9 mouse cellular contexts compared by ENCODE assay signal in the genomic region with DNA sequence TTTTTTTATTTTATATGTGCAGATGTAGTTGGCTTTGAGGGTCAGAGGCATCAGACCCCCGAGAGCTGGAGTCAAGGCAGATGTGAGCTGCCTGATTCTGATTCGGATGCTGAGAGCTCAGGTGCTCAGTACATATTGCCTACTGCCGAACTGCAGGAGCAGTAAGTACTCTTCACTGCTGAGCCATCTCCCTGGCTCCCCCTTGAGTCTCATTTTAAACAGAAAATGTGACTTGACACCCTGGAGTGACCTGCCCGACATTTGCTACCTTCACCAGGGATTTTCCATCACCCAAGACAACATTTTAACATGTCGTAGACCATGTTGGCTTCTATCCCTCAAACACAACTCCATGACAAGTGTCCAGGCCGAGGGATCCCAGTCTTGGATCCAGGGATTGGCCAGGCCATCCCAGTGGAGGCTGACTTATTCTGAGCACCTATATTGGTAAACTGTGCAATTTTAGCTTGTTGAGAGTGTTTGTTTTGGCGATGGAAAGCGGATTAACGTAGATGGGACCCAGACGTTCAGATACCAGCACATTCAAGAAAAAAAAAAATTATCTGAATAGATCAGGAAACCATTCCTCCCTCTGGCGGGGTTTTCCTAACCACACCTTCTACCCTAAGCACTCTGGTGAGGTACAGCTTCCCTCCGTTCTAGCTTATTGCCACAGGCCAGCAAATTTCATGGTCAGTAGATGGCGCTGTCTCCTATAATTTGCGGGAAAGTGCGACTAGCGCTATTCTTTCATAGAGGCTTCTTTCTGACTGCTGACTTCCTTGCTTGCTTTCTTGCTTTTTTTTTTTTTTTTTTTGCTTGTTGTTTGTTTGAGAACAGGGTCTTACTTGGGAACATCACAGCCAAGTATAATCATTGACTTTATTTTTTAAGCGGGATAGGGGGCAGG. TPM values are rescaled to one million over a fixed set of nuclear protein-coding genes. Genes with fewer than 3 reads are reported as not detected.
DNase-seq lines count a peak whose midpoint lies in the region; ATAC-seq and TF ChIP-seq lines count a peak whose summit lies in the region.
"Had no signal": no experiment of that assay in that cellular context is flagged by ENCODE, and none has a peak within 500 bp of the region (broad histone marks: within the 10 kb centered on the region; RNA-seq: fewer than 3 reads in every experiment).

No protein-coding gene starts in this region.

- no peak for TF ChIP-seq EP300 in CH12.LX (IDR thresholded peaks at IDR 0.05; ENCODE audit: low read length)
- TF ChIP-seq EP300 in lung, postnatal 0 days (IDR thresholded peaks at IDR 0.05) = no peak

- H3K27ac ChIP-seq in CH12.LX (ENCODE audit: insufficient read depth, low read depth) = no peak overlapping the region
- no peak overlapping the region for H3K27ac ChIP-seq in embryonic facial prominence, embryonic 11.5 days (replicated peaks; ENCODE audit: low read depth, low read length)
- H3K27ac ChIP-seq in lung, postnatal 0 days (ENCODE audit: low read length) = no peak overlapping the region
- H3K27ac ChIP-seq: heart, embryonic 15.5 days had no signal

- ATAC-seq in embryonic facial prominence, embryonic 11.5 days (replicated peaks; ENCODE audit: insufficient number of reproducible peaks, low FRiP score, low TSS enrichment, low read depth) = no peak
- peak; percentile 50 for ATAC-seq in lung, postnatal 0 days

- H3K79me2 ChIP-seq in CH12.LX (replicated peaks; ENCODE audit: control insufficient read depth, extremely low read depth, insufficient read depth, poor library complexity, severe bottlenecking) = no peaks in the 10 kb centered on the region

- H3K4me1 ChIP-seq in CH12.LX (ENCODE audit: control insufficient read depth in 1 of 2, insufficient read depth in 2 of 2) = peaks cover 2 to 25% of the 10 kb centered on the region in 2 experiments; a peak in 2 of 4 replicates
- H3K4me1 ChIP-seq in embryonic facial prominence, embryonic 11.5 days (ENCODE audit: control insufficient read depth, insufficient read depth, low read length) = no peaks in the 10 kb centered on the region
- H3K4me1 ChIP-seq in lung, postnatal 0 days (ENCODE audit: insufficient read depth, low read depth, low read length) = no peaks in the 10 kb centered on the region

- peaks cover 3% of the 10 kb centered on the region for H3K27me3 ChIP-seq in CH12.LX (replicated peaks)
- no peaks in the 10 kb centered on the region for H3K27me3 ChIP-seq in embryonic facial prominence, embryonic 11.5 days (ENCODE audit: control insufficient read depth, insufficient read depth, low read length)
- no peaks in the 10 kb centered on the region for H3K27me3 ChIP-seq in lung, postnatal 0 days (replicated peaks; ENCODE audit: insufficient read depth, low read length)

- peak overlapping the region; percentile 25; the same call in 1 of the 2 replicates for H3K9ac ChIP-seq in CH12.LX (ENCODE audit: insufficient read depth, low read depth)
- H3K9ac ChIP-seq in embryonic facial prominence, embryonic 11.5 days (replicated peaks; ENCODE audit: low read length) = no peak overlapping the region
- no peak overlapping the region for H3K9ac ChIP-seq in lung, postnatal 0 days (replicated peaks; ENCODE audit: low read depth)
- H3K9ac ChIP-seq: heart, embryonic 15.5 days had no signal

- peak; percentile 100 for TF ChIP-seq RAD21 in CH12.LX (IDR thresholded peaks at IDR 0.05; ENCODE audit: low read depth, low read length)

- peaks cover 6% of the 10 kb centered on the region for H3K9me3 ChIP-seq in CH12.LX (replicated peaks; ENCODE audit: low read length)
- H3K9me3 ChIP-seq in embryonic facial prominence, embryonic 11.5 days (replicated peaks; ENCODE audit: control insufficient read depth, low read length) = no peaks in the 10 kb centered on the region
- no peaks in the 10 kb centered on the region for H3K9me3 ChIP-seq in lung, postnatal 0 days (ENCODE audit: low read length)
- H3K9me3 ChIP-seq: heart, embryonic 15.5 days had no signal

- H3K36me3 ChIP-seq in CH12.LX (replicated peaks in 1 of 2; ENCODE audit: control insufficient read depth in 1 of 2, insufficient read depth in 1 of 2, low read length in 1 of 2) = no peaks in the 10 kb centered on the region
- H3K36me3 ChIP-seq in embryonic facial prominence, embryonic 11.5 days (replicated peaks; ENCODE audit: control insufficient read depth, insufficient read depth, low read depth, low read length) = no peaks in the 10 kb centered on the region
- H3K36me3 ChIP-seq in lung, postnatal 0 days (ENCODE audit: insufficient read depth, low read length) = no peaks in the 10 kb centered on the region
- H3K36me3 ChIP-seq: heart, embryonic 15.5 days had no signal

- no peak for TF ChIP-seq POLR2A in CH12.LX (IDR thresholded peaks at IDR 0.05; ENCODE audit: low read depth, low read length)

- DNase-seq in CH12.LX (ENCODE audit: extremely low read depth) = peak; percentile 86
- peak; percentile 66 to 78 for DNase-seq in adrenal gland, postnatal 4 days (ENCODE audit: low spot score in 2 of 2)
- peak; percentile 95 for DNase-seq in embryonic facial prominence, embryonic 11.5 days (ENCODE audit: low spot score)
- peak; percentile 45 to 84 for DNase-seq in heart, adult 9 months (ENCODE audit: low spot score in 2 of 2)
- DNase-seq in layer of hippocampus, adult 18-20 months (ENCODE audit: low spot score in 2 of 2) = peak; percentile 82 to 94
- DNase-seq in lung, postnatal 0 days (ENCODE audit: low spot score) = peak; percentile 88
- DNase-seq in retina, postnatal 1 day = peak; percentile 90
- peak; percentile 72 to 78 for DNase-seq in thymus, postnatal 36 days

- 22% methylated on average over 17 of the region's 17 CpGs for WGBS in embryonic facial prominence, embryonic 11.5 days
- WGBS in lung, postnatal 0 days = 20% methylated on average over 17 of the region's 17 CpGs

- H3K4me3 ChIP-seq in CH12.LX (replicated peaks in 1 of 3; ENCODE audit: low read depth in 2 of 3, low read length in 2 of 3, poor library complexity in 1 of 3) = no peak overlapping the region
- H3K4me3 ChIP-seq in embryonic facial prominence, embryonic 11.5 days (ENCODE audit: low read depth, low read length) = no peak overlapping the region
- H3K4me3 ChIP-seq in lung, postnatal 0 days (ENCODE audit: low read depth, low read length) = no peak overlapping the region
- H3K4me3 ChIP-seq: heart, embryonic 15.5 days had no signal

- dilution Hi-C loops in CH12.LX (cut with MboI; ENCODE audit: extremely low pct_ligation_motif_present, extremely low pct_unique_long_range_greater_than_20kb, low sequenced_read_pairs) = no loop called here

- TF ChIP-seq CTCF in CH12.LX (conservative IDR thresholded peaks at IDR 0.05 in 1 of 2, IDR thresholded peaks at IDR 0.05 in 1 of 2; ENCODE audit: low read depth in 2 of 2, low read length in 2 of 2) = peak; percentile 83 to 99
- TF ChIP-seq CTCF in lung, postnatal 0 days (IDR thresholded peaks at IDR 0.05) = peak; percentile 94

- in situ Hi-C loops in CH12.LX (cut with MboI; ENCODE audit: low pct_ligation_motif_present, low pct_unique_long_range_greater_than_20kb, low sequenced_read_pairs) = loop anchor here (10.0 kb wide), 1 partner anchor 284 kb away; no protein-coding TSS in a partner anchor

- H3K4me2 ChIP-seq in CH12.LX (ENCODE audit: insufficient read depth, low read depth, poor library complexity, severe bottlenecking) = peak overlapping the region; percentile 64
- H3K4me2 ChIP-seq in embryonic facial prominence, embryonic 11.5 days (ENCODE audit: low read depth, low read length) = no peak overlapping the region
- H3K4me2 ChIP-seq in lung, postnatal 0 days (replicated peaks; ENCODE audit: low read depth, low read length) = no peak overlapping the region
- H3K4me2 ChIP-seq: heart, embryonic 15.5 days had no signal

TF ChIP-seq in CH12.LX, 34 proteins besides CTCF, POLR2A, EP300 and RAD21:
- TF ChIP-seq ZMIZ1 (IDR thresholded peaks at IDR 0.05; ENCODE audit: low read depth, low read length) (no peak), ELF1 (IDR thresholded peaks at IDR 0.05; ENCODE audit: low read depth, low read length) (0 out of 2 replicates have a peak, but pooled peaks have one; percentile 24), JUND (conservative IDR thresholded peaks at IDR 0.05; ENCODE audit: low read depth, low read length) (no peak), MAX (IDR thresholded peaks at IDR 0.05; ENCODE audit: low read length) (0 out of 2 replicates have a peak, but pooled peaks have one; percentile 1), ZC3H11A (IDR thresholded peaks at IDR 0.05; ENCODE audit: low read depth, low read length) (peak; percentile 92), BHLHE40 (IDR thresholded peaks at IDR 0.05; ENCODE audit: low read depth, low read length) (peak; percentile 28; the same call in 1 of the 2 replicates), SIN3A (IDR thresholded peaks at IDR 0.05; ENCODE audit: low read length) (0 out of 2 replicates have a peak, but pooled peaks have one; percentile 15), RCOR1 (conservative IDR thresholded peaks at IDR 0.05; ENCODE audit: low read depth, low read length) (no peak), IRF4 (IDR thresholded peaks at IDR 0.05; ENCODE audit: low read depth, low read length) (peak; percentile 67), ZNF384 (IDR thresholded peaks at IDR 0.05; ENCODE audit: low read depth, low read length) (peak; percentile 93), SMC3 (IDR thresholded peaks at IDR 0.05; ENCODE audit: low read depth, low read length) (peak; percentile 95), POLR2AphosphoS2 (IDR thresholded peaks at IDR 0.05; ENCODE audit: low read depth, low read length) (no peak), MYC (IDR thresholded peaks at IDR 0.05; ENCODE audit: low read depth, low read length) (0 out of 2 replicates have a peak, but pooled peaks have one; percentile 26), CHD2 (IDR thresholded peaks at IDR 0.05; ENCODE audit: low read length) (no peak)

RNA-seq across cellular contexts. Expression of gene Itgb5, which starts 8.9 kb away (rescaled TPM):
- total RNA-seq in CH12.LX (2012; rRNA removed) (11.5 and 20.1 TPM in 2 replicates), CH12.LX (2014; rRNA removed) (0.65 and 0.85 TPM in 2 replicates)
- 1.1 and 1.8 TPM in 2 replicates for polyA plus RNA-seq in CH12.LX (2012; ENCODE audit: insufficient read length, low read depth)
- 100 to 1,000 TPM; 173 to 175 TPM for total RNA-seq in adrenal gland, postnatal 4 days (2021)
- 77.7 and 80.3 TPM in 2 replicates for polyA plus RNA-seq in embryonic facial prominence, embryonic 11.5 days (2014; fragmentation: Nextera tagmentation; extraction: Ambion mirVana)
- 10 to 100 TPM; 46.6 to 48.4 TPM for total RNA-seq in layer of hippocampus, adult 18-20 months (2021)
- polyA plus RNA-seq in lung, postnatal 0 days (2015; fragmentation: Nextera tagmentation; extraction: Ambion mirVana) = 34.5 and 39.4 TPM in 2 replicates

RNA-seq across cellular contexts. Expression of gene Muc13, which starts 26.7 kb away (rescaled TPM):
- total RNA-seq in CH12.LX (2012; rRNA removed) = not detected in 2 replicates
- not detected in 2 replicates for total RNA-seq in CH12.LX (2014; rRNA removed)
- polyA plus RNA-seq in CH12.LX (2012; ENCODE audit: insufficient read length, low read depth) = not detected in 2 replicates
- total RNA-seq in adrenal gland, postnatal 4 days (2021) = under 1 TPM; 0.14 TPM
- 0.21 and 0.34 TPM in 2 replicates for polyA plus RNA-seq in embryonic facial prominence, embryonic 11.5 days (2014; fragmentation: Nextera tagmentation; extraction: Ambion mirVana)
- total RNA-seq in layer of hippocampus, adult 18-20 months (2021) = not detected
- 0.08 and 0.11 TPM in 2 replicates for polyA plus RNA-seq in lung, postnatal 0 days (2015; fragmentation: Nextera tagmentation; extraction: Ambion mirVana)
